Mouse (Mus musculus) lung, postnatal 10 days (tissue): ENCODE results near the gene Hvcn1.

Experiments
- DNase-seq: peaks from one replicate; pipeline ENCODE4 v3.0.0; 2021

Gene Hvcn1

DNA sequence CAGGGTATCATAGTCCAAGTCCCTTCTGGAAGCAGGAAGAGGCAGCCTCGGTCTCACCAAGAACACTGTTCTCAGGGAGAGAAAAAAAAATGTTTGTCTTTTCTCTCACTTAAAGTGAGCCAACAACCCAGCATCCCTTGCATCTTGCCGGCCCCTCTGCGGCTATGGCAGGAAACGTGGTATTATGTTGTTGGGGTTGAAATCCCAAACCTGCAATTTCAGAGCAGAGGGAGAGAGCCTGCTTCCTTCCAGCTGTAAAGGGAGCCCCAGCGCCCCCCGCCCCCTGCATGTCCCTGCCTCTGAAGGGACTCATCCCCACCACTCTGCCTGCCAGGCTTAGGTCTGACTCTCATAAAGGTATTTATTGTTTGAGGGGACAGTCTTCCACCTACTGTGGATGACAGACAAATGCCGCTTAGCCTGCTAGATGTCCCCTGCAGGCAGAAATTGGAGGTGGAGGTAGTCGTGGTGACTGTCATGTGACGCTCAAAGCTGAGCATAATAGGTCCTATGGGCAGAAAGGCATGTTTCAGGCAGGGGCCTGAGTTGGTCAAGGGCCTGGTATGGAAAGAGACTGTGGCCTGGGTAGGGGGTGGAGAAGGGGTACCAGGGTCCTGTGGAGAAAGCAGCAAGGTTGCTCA, 28.7 kb downstream of the Hvcn1 start:
- peak; percentile 27 for DNase-seq

DNA sequence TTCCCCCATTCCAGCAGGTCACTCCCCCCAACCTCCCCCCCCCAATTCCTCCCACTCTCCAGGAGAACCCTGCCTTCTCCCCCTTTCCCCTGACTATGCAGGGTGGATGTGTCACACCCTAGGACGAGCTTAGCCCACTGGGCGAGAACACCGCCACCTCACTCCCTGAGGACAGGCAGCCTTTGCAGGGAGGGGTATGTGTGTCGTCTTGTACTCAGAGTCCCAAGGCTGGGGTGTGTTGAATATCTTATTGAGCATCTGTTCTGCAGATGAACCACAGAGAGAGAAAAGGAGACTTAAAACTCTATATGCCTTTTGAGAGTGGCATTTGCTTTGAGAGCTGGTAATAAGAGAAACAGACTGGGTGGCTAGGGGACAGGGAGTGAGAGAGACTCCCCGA, 30.6 kb downstream of the Hvcn1 start:
- DNase-seq: no peak

DNA sequence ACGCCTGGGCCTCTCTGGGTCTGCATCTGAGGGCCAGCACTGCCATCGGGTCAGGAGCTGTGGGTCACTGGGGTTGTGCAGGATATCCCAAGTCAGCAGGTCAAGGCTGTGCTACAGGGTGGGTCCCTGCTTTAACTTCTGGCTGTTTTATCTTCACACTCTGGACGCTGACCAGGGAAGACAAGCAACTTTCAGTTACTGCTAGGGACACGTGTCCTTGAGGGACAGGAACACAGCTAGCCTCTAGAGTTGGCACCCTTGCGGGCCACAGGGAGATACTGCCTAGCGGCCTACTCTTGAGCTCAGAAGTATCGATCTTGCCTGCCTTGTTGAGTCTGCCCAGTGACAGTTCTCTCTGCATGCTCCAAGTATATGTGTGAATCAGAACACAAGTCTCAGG, 33.0 kb downstream of the Hvcn1 start:
- no peak for DNase-seq

DNA sequence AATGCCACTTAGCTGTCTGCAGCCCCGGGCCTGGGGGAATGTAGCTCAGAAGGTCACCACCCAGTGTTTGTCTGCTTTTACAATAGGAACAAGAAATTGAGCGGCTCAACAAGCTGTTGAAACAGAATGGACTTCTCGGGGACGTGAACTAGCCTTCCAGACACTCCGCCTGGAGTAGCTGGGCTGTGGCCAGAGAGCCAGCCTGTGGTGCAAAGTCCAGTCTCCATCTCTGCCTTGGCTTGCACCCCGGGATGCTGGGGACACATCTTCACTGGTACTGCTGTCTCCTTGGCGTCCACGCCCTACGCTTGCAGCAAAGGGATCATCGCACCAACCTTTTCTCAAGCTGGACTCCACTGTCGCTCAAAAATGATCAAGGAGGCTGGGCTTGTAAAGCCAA, 33.9 kb downstream of the Hvcn1 start:
- DNase-seq: no peak

DNA sequence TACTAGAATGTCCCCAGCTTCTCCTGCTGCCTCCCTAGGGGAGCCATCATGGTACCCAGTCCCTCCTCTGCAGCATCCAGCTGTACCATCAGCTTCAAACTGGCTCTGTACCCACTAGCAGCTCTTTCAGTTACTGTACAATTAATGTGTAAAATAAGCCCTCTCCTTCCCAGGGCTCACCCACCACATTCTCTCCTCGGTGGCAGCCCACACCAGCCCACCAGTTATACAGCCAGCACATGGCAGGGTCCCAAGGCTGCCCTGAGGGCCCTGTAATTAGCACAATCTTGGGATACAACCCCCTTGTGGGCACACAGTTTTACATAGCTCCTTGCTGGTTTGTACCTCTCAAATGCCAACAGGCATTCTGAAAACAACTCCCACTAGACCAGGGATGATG, 34.4 kb downstream of the Hvcn1 start:
- no peak for DNase-seq

DNA sequence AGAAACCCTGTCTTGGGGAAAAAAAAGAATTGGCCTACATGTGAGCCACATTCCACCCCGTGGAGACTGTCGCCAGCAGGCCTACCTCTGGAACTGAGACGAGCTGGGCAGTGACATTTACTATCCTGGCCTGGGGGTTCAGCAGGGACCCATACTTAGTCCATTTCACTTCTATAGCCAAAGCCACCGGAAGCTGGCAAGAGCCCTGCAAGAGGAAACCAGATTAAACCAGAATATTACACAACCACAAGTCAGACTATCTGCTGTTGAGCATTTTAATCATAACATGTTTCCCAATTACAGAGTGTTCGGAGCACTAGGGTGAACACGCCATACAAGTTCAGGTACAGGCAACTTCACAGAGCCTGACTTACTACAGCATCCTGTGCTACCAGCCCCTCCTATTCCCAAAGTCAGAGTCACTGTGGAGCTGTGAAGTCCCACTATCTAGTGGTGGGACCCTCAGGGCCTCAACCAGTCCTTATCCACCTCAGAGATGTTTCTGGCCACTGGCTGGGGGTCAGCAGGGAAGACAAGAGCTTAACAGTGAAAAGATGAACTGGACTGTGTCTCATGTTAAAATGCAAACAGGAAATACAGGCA, 36.0 kb downstream of the Hvcn1 start:
- DNase-seq: no peak

DNA sequence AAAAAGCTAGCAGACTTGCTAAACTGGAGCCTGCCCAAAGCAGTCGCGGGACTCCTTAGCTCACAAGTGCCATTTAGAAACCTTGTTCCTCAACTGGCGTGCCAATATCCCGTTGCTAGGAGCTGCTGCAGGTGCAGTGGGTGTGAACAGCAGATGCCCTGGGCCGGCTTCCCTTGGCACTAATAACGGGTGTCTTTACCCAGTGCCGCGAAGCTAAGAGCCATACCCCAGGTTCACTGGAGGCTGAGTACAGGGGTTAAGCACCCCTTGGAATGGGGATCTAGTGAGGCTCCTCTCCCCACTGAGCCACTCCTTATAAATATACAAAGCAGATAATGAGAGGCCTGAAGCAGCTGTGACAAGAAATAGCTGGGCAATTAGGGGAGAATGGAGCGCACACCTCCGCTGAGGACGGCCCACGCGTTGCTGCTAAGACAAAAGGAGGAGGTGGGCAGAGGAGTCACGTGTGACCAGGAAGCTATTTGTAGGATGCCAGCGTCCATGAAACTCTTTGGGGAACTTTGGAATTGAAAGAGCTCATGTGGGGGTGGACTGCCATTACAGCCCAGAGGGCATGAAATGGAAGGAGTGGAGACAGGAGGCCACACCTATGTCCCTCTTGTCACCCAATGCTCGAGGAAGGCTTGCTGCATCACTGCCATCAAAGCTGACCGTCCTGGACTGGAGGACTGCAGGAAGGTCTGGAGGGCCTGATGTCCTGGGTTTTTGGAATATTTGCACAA, 37.3 kb downstream of the Hvcn1 start:
- no peak for DNase-seq

DNA sequence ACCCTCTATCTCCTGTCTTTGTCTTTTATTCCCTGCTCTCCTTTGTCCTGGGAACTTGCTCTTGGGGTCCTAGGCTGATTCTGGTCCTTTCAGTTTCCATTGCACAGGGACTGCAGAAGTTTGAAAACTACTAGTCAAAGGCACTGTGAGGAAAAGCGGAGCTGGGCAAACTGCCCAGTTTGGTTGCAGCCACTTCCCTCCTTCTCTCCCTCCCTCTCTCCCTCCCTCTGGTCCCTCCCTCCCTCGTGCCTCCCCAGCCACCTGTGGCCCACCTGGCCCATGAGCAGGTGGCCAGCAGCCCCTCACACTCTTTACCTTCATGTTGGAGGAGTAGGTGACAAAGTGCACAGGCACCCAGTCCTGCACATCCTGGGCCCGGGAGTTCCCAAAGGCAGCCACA, 38.6 kb downstream of the Hvcn1 start:
- no peak for DNase-seq

DNA sequence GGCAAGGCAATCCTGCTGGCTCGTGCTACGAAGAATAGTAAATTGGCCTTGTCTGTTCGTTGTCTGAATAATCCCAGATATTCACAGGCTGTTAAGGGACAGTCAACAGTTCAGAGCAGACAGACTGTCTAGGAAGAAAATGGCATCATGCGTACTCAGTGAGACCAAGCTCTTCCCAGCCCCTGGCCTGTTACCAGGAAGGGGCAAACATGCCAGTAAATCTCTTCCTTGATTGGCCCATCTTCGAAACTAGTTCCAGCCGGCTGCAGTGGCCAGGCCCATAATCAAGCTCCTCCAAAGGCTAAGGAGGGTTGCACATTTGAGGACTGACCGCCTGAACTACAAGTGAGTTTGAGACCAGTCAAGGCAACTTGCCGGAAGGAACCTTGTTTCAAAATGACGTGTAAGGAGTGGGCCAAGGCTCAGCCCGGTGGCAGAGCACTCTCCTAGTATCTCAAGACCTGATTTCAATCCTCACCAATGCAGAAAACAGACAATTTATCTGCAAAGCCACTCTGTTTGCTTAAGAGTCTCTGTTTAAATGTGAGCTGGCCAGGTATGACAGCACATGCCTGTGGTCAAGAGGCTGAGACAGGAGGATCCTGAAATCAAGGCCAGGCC, 40.1 kb downstream of the Hvcn1 start:
- DNase-seq: no peak

DNA sequence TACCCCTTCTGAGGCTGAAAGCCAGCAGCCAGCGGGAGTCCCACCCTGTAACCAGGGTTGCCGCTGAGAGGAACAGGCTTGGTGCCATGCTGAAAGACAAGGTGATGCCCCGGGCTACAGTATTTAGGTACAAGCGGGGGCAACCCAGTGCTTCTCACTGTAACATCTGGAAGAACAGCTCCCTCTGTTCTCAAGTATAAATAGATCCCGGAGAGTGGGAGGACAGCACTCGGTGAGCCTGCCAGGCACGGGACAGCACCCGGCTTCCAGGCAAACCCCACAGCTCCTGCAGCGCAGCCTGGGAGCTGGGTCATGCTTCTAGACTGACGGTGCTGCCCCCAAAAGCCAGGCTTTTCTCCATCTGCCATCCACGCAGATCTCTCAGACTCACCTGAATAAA, 40.9 kb downstream of the Hvcn1 start:
- no peak for DNase-seq

DNA sequence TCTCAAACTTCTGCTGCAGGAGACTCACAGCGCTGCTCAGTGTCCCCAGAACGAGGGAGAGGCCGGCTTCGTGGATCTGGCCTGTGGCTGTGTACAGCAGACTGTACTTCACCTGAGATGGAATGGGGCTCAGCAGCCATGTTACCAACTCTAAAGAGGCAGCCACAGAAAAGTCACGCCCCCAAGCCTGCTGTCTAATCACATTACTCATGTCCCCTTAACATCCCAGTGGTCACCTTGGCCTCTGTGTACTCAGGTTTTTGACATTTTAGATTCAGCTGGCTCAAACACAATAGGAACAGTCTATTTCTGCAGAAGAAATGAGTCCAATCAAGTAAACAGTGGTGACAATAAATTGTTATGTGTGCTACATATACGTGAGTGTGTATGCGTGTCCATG, 41.3 kb downstream of the Hvcn1 start:
- no peak for DNase-seq

DNA sequence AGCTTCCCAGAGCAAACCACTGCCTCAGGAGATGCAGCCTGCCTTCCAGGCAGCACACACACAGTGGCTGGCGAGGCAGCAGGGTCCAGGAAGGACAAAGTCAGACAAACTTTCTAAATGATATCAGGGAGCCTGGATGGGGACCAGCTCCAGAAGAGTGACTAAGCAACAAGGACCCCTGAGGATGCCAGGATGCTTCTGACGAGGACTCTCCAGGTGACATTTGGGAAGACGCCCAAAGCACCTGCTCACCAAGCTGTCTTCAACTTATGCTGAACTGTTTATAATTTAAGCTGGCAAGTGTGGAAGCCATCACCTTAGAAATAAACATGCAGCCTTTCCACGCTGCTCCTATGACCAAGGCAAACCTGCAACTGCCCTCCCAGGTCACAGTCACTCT, 42.7 kb downstream of the Hvcn1 start:
- no peak for DNase-seq

DNA sequence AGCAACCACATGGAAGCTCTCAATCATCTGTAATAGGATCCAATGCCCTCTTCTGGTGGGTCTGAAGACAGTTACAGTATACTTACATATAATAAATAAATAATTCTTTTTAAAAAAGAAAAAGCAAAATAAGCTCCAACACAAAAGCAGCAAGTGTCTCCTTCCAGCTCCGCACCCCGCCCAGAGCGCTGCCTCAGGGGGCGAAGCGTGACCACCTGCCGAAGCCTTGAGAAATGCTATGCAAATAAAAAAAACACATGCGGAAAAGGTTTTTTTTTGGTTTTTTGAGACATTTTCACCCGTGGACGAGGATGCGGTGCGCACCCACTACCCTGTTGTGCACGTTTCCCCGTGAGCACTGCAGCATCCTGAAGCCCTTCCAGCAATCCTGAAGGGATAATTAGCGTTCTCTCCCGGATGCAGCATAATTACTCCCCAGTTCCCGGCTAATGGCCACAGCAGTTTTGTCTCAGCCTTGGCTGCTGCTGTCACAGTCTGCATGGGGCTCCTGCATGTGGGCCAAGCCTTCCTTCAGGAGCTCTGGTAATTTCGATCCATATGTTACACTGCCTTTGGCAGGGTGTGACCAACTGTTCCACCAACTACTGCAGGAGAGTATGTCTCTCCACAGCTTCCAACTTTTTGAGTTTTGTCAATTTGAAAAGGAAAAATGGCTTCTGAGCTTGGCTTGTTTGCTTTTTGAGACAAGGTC, 45.4 kb downstream of the Hvcn1 start:
- no peak for DNase-seq

DNA sequence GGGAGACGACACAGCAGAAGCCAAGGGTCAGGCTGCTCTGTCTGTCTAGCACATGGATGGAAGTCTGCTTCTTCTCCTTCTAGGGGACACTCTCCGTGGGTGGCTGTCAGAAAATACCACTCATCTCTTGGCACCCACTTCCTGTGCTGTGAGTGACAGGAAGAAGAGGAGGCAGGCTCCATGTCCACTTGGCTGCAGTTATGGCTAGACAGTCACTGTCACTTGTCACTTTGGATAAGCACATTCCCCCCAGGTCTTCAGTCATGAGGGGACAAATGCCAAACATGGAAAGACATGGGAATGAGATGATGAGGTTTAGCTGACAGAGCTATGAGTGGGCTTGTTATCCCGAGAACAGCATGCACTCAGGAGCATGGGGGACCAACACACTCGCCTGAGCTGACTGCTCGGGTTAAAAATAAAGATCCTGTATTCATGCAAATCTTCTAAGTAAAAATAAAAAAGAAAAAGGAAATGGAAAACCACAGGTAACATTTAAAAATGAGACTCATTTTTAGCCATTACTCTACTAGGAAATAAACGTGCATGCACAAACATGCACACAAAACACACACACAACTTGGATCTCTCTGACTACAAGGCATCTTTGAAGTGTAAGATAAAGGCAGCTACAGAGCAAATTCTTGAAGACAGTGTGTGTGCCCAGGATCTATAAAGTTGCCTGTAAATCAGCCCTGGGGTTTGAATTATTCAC, 51.6 kb downstream of the Hvcn1 start:
- DNase-seq: peak; percentile 45

DNA sequence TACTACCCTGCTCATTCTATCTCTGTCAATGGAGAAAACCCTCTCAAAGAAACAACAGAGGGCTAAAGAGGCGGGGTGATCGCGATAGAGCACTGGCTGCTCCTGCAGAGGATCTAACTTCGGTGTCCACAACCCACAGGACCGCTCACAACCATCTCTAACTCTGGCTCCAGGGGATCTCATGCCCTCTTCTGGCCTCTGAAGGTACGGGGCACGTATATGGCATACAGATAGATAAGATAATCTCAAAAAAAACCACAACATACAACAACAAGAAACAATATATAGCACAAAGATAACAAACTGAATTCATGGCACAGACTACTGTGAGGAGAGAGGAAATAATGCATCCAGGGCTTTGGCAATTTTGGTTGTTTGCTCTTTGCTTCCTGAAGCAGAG, 55.5 kb downstream of the Hvcn1 start:
- no peak for DNase-seq

DNA sequence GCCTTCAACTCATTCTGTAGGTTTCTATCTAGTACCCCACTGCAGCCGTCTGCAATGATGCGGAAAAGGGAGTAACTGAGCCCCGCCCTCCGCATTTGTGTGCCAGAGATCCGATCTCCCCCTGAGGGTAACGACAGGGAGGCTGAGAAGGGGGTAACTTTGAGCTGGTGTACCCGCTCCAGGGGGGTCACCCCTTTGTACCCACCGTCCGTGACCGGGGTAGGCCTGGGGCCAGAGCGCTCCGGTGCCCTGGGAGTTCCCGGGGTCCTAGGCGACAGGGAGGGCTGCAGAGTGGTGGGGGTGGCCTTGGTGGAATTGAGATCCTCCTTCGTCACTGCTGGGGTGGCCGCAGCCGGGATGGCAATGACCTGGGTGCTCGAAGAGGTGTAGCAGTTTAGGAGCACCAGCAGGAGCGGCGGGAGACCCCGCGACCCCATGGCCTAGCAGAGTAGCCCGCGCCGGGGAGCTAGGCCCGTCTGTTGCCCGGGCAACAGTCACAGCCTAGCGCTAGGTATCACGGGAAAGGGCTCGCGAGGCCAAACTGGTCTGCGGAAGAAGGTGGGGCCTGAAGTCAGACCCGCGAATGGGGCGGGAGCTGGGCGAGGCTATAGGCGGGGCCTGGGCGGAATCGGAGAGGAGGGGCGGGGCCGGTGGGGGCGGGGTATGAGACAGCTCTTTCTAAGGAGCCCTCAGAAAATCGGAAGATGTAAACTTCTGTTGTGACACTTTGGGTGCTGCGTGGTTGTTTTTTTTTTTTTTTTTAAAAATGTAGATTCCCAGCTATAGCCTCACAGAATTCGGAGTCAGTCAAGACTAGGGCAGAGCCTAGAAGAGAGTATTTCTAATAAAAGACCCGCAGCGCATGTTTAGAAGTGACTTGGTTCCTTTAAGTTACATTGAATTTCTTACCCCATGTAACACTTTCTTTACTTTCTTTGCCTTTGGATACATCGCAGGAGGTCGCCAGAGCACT, 57.6 kb downstream of the Hvcn1 start, which contains the start of gene Tctn1:
TSS of gene Tctn1 (minus strand) at position 528 of the 973 bp plus-strand sequence.
- peak; percentile 94 for DNase-seq

DNA sequence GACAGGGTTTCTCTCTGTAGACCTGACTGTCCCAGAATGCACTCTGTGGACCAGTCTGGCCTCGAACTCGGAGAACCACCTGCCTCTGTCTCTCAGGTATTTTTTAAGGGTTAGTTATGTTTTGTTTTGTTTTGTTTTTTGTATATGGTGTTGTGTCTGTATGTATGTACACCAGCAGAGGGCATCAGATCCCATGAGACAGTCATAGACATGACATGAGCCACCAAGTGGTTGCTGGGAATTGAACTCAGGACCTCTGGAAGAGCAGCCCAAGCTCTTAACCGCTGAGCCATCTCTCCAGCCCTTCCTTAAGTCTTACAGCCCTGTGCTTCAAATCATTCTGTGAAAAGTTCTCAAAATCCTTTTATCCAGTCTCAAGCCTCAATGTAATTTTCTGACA, 58.6 kb downstream of the Hvcn1 start:
- DNase-seq: no peak

DNA sequence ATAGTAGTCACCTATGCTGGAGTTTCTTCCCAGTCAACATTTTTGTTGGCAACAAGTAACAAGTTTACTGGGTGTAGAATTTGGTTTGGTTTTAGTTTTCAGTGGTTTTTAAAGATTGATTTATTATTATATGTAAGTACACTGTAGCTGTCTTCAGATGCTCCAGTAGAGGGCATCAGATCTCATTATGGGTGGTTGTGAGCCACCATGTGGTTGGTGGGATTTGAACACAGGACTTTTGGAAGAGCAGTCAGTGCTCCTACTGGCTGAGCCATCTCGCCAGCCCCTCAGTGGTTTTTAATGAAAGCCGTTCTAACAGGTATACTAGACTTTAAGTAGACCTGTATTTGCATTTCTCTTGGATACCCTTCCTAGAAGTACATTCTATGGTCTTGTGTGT, 59.3 kb downstream of the Hvcn1 start:
- DNase-seq: no peak

DNA sequence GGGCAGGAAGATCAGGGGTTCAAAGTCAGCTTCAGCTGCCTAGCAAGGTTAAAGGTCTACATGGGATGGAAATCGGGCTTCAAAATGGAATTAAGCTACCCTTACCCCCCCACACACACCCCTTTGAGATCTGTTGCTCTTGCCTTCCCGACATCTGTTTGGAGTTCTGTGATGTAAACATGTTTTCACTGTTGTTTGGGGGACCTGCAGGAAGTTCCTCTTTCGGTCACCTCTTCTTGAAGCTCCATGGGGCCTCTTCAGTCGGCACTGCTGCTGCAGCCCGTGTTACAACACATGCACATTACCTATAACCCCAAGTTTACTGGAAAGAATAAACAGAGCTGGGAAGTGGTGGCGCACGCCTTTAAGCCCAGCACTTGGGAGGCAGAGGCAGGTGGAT, 60.5 kb downstream of the Hvcn1 start:
- DNase-seq: no peak

DNA sequence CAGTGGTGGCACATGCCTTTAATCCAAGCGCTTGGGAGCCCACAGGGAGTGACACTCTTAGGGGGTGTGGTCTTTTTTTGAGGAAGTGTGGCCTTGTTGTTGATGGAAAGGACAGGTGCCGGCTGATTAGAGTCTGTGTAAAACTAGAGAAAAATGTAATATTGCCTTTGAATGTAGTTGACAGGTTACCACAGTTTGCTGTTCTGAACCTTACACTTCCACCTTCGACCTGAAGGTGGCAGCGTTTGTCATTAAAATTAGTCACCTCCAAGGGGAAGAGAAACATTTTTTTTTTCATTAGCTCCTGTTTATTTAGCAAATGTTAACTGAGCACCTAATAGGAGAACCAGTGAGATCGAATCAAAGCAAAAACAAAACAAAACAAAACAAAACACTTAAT, 61.3 kb downstream of the Hvcn1 start:
- DNase-seq: peak; percentile 86

DNA sequence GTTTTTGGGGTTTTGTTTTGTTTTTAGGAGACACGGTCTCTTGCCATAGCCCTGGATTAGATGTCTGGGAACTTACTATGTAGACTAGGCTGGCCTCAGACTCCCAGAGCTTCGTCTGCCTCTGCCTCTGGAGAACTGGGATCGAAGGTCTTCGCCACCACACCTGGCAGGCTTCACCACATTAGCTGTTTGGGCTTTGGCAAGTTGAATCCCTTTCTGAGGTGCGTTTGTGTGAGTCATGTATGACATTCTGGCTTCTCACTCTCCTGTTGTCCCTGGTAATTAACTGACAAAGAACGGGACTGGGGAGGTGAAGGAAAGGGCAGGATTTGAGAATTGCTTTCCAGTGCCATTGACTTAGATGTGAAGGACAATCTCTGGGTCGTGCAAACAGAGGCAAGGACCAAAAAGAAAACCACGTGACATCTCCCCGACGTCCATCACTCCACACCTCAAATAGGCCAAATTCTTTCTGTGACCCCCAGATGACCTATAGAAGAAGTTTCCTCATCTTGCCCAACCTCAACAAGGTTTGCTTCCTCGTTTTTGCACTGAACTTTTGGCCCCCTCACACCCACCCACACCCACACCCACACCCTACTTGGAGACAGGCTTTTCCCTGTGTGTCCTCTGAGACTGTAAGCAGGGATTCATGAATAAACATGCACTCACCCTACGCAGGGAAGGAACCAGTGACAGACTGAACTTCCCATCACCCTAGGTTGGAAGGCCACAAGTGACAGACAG, 62.4 kb downstream of the Hvcn1 start:
- peak; percentile 47 for DNase-seq
